Mouse (Mus musculus) small intestine, adult 2 months (tissue): ENCODE results near the gene Pcx.

Experiments
- CTCF ChIP-seq: fragments of 200-500 bp; IDR thresholded peaks from 2 replicates; pipeline ENCODE4 v1.5.1; 2012; ENCODE audit warnings: low read depth, mild to moderate bottlenecking, control low read depth, inconsistent platforms, low read length, moderate library complexity, mixed read lengths; ENCODE audit not compliant: insufficient replicate concordance, insufficient read length; ENCODE audit errors: extremely low read depth
- POLR2A ChIP-seq: fragments of 200-500 bp; IDR thresholded peaks from 2 replicates; pipeline ENCODE4 v1.6.1; 2012; ENCODE audit warnings: low read depth, mild to moderate bottlenecking, control low read depth, inconsistent platforms, low read length, moderate library complexity

GRCm38 (mm10) chr19:4566880-4567279 lies 56.6 kb downstream of the Pcx start:
- no peak for TF ChIP-seq POLR2A
- TF ChIP-seq CTCF = no peak
